In the genomic region with DNA sequence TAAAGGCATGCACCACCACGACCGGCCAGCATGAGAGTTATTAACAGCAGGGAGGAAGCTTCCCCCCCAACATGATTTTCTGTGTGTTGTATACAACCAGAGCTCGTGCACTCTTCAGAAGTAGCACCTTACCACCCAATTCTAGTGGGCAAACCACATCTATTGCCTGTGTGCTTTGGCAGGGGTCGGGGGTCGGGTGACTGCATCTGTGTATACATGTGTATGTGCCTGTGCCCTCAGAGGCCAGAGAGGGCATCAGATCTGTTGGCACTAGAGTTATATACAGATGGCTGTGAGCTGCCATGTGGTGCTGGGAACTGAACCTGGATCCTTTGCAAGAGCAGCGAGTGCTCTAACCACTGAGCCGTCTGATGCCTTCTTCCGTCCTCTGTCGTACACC, we compare ENCODE assay signal across 17 mouse cellular contexts. TPM values are rescaled to one million over a fixed set of nuclear protein-coding genes. Genes with fewer than 3 reads are reported as not detected.
DNase-seq lines count a peak whose midpoint lies in the region; ATAC-seq lines count a peak whose summit lies in the region.
"Had no signal": no experiment of that assay in that cellular context is flagged by ENCODE, and none has a peak within 500 bp of the region (broad histone marks: within the 10 kb centered on the region; RNA-seq: fewer than 3 reads in every experiment).

No protein-coding gene starts in this region.

- DNase-seq in midbrain, embryonic 11.5 days (ENCODE audit: low spot score, missing footprints), result peak; percentile 23
- DNase-seq in midbrain, embryonic 14.5 days, result no peak
- DNase-seq: adrenal gland, adult 2 months; adrenal gland, postnatal 10 days; adrenal gland, postnatal 25 days; cerebellum, adult 11-12 months; cerebellum, adult 2 months; cerebellum, adult 9-10 months; cerebellum, postnatal 25 days; forebrain, postnatal 0 days had no signal

- H3K27me3 ChIP-seq in kidney, embryonic 16.5 days (ENCODE audit: insufficient read depth, low read length), result no peaks in the 10 kb centered on the region
- H3K27me3 ChIP-seq in kidney, embryonic 14.5 days (ENCODE audit: control insufficient read depth, insufficient read depth, low read length), result no peaks in the 10 kb centered on the region
- H3K27me3 ChIP-seq in midbrain, embryonic 11.5 days (ENCODE audit: control insufficient read depth, insufficient read depth, low read length), result no peaks in the 10 kb centered on the region
- no peaks in the 10 kb centered on the region for H3K27me3 ChIP-seq in midbrain, embryonic 14.5 days (ENCODE audit: control insufficient read depth, insufficient read depth, low read length)
- H3K27me3 ChIP-seq: embryonic facial prominence, embryonic 12.5 days; forebrain, embryonic 13.5 days; forebrain, embryonic 15.5 days had no signal

- no peak overlapping the region for H3K4me2 ChIP-seq in kidney, embryonic 16.5 days (replicated peaks; ENCODE audit: low read depth, low read length)
- no peak overlapping the region for H3K4me2 ChIP-seq in kidney, embryonic 14.5 days (replicated peaks; ENCODE audit: low read depth, low read length)
- no peak overlapping the region for H3K4me2 ChIP-seq in midbrain, embryonic 11.5 days
- H3K4me2 ChIP-seq in midbrain, embryonic 14.5 days (ENCODE audit: low read length), result no peak overlapping the region
- H3K4me2 ChIP-seq: embryonic facial prominence, embryonic 12.5 days; forebrain, embryonic 13.5 days; forebrain, embryonic 15.5 days had no signal

- H3K9me3 ChIP-seq in kidney, embryonic 16.5 days (ENCODE audit: low read length), result no peaks in the 10 kb centered on the region
- H3K9me3 ChIP-seq in kidney, embryonic 14.5 days (ENCODE audit: control insufficient read depth, low read length), result no peaks in the 10 kb centered on the region
- no peaks in the 10 kb centered on the region for H3K9me3 ChIP-seq in midbrain, embryonic 11.5 days (ENCODE audit: control insufficient read depth, low read length)
- no peaks in the 10 kb centered on the region for H3K9me3 ChIP-seq in midbrain, embryonic 14.5 days (ENCODE audit: control insufficient read depth, low read length)
- H3K9me3 ChIP-seq: embryonic facial prominence, embryonic 10.5 days; embryonic facial prominence, embryonic 12.5 days; forebrain, embryonic 13.5 days; forebrain, embryonic 15.5 days had no signal

- no peak overlapping the region for H3K27ac ChIP-seq in kidney, embryonic 16.5 days (ENCODE audit: low read length)
- H3K27ac ChIP-seq in kidney, embryonic 14.5 days (ENCODE audit: low read depth, low read length), result no peak overlapping the region
- no peak overlapping the region for H3K27ac ChIP-seq in midbrain, embryonic 11.5 days (ENCODE audit: low read depth, low read length)
- no peak overlapping the region for H3K27ac ChIP-seq in midbrain, embryonic 14.5 days (replicated peaks; ENCODE audit: low read depth, low read length)
- H3K27ac ChIP-seq: embryonic facial prominence, embryonic 10.5 days; embryonic facial prominence, embryonic 12.5 days; forebrain, embryonic 13.5 days; forebrain, embryonic 15.5 days had no signal

- no peak overlapping the region for H3K9ac ChIP-seq in kidney, embryonic 16.5 days (replicated peaks; ENCODE audit: low read length)
- H3K9ac ChIP-seq in kidney, embryonic 14.5 days (ENCODE audit: low read depth, low read length), result no peak overlapping the region
- no peak overlapping the region for H3K9ac ChIP-seq in midbrain, embryonic 11.5 days (ENCODE audit: low read length)
- no peak overlapping the region for H3K9ac ChIP-seq in midbrain, embryonic 14.5 days (replicated peaks; ENCODE audit: low read length)
- H3K9ac ChIP-seq: embryonic facial prominence, embryonic 12.5 days; forebrain, embryonic 13.5 days; forebrain, embryonic 15.5 days; forebrain, postnatal 0 days had no signal

- H3K4me1 ChIP-seq in kidney, embryonic 16.5 days (ENCODE audit: insufficient read depth, low read length), result peaks cover 4% of the 10 kb centered on the region
- H3K4me1 ChIP-seq in kidney, embryonic 14.5 days (ENCODE audit: control insufficient read depth, insufficient read depth, low read length), result 0 out of 2 replicates have a peak, but pooled peaks cover 4% of the 10 kb centered on the region
- no peaks in the 10 kb centered on the region for H3K4me1 ChIP-seq in midbrain, embryonic 11.5 days (ENCODE audit: control insufficient read depth, insufficient read depth, low read length)
- peaks cover 3% of the 10 kb centered on the region for H3K4me1 ChIP-seq in midbrain, embryonic 14.5 days (ENCODE audit: control insufficient read depth, insufficient read depth, low read length)

- peak; percentile 59; the same call in 1 of the 2 replicates for ATAC-seq in kidney, embryonic 16.5 days (ENCODE audit: low FRiP score, low TSS enrichment)
- no peak for ATAC-seq in kidney, embryonic 14.5 days (ENCODE audit: low FRiP score, low TSS enrichment)
- ATAC-seq in midbrain, embryonic 11.5 days (ENCODE audit: low FRiP score), result no peak
- no peak for ATAC-seq in midbrain, embryonic 14.5 days (ENCODE audit: low FRiP score, low TSS enrichment)
- ATAC-seq in megakaryocyte progenitor cell, adult 5-6 weeks (replicated peaks; ENCODE audit: poor library complexity), result no peak
- ATAC-seq: forebrain, embryonic 13.5 days; forebrain, embryonic 15.5 days; forebrain, postnatal 0 days had no signal

- H3K36me3 ChIP-seq in kidney, embryonic 16.5 days (ENCODE audit: insufficient read depth, low read length), result peaks cover 23% of the 10 kb centered on the region
- peaks cover 23% of the 10 kb centered on the region for H3K36me3 ChIP-seq in kidney, embryonic 14.5 days (ENCODE audit: control insufficient read depth, insufficient read depth, low read length)
- peaks cover 1% of the 10 kb centered on the region; the same call in 1 of the 2 replicates for H3K36me3 ChIP-seq in midbrain, embryonic 11.5 days (ENCODE audit: control insufficient read depth, insufficient read depth, low read length)
- H3K36me3 ChIP-seq in midbrain, embryonic 14.5 days (ENCODE audit: control insufficient read depth, insufficient read depth, low read length), result peaks cover 33% of the 10 kb centered on the region

- H3K4me3 ChIP-seq in kidney, embryonic 16.5 days (ENCODE audit: low read length), result no peak overlapping the region
- H3K4me3 ChIP-seq in kidney, embryonic 14.5 days (ENCODE audit: low read length), result no peak overlapping the region
- H3K4me3 ChIP-seq in midbrain, embryonic 11.5 days (ENCODE audit: low read depth, low read length), result no peak overlapping the region
- H3K4me3 ChIP-seq in midbrain, embryonic 14.5 days (replicated peaks; ENCODE audit: low read depth, low read length), result no peak overlapping the region
- H3K4me3 ChIP-seq: embryonic facial prominence, embryonic 10.5 days; embryonic facial prominence, embryonic 12.5 days; forebrain, embryonic 13.5 days; forebrain, embryonic 15.5 days had no signal

- 96% methylated on average over 9 of the region's 9 CpGs for WGBS in kidney, embryonic 16.5 days
- 94% methylated on average over 9 of the region's 9 CpGs for WGBS in kidney, embryonic 14.5 days
- 94% methylated on average over 9 of the region's 9 CpGs for WGBS in midbrain, embryonic 11.5 days
- WGBS in midbrain, embryonic 14.5 days, result 96% methylated on average over 9 of the region's 9 CpGs

RNA-seq across cellular contexts. Expression of gene Cops4, which starts 6.8 kb away (rescaled TPM):
- 191 and 193 TPM in 2 replicates for polyA plus RNA-seq in kidney, embryonic 16.5 days (2015; fragmentation: Nextera tagmentation; extraction: Ambion mirVana)
- polyA plus RNA-seq in kidney, embryonic 14.5 days (2014; fragmentation: Nextera tagmentation; extraction: Ambion mirVana), result 199 and 212 TPM in 2 replicates
- 242 and 251 TPM in 2 replicates for polyA plus RNA-seq in midbrain, embryonic 11.5 days (2014; fragmentation: Nextera tagmentation; extraction: Ambion mirVana)
- 175 and 210 TPM in 2 replicates for polyA plus RNA-seq in midbrain, embryonic 14.5 days (2014; fragmentation: Nextera tagmentation; extraction: Ambion mirVana)
- total RNA-seq in megakaryocyte progenitor cell, adult 5-6 weeks (2015), result 87.1 and 98.6 TPM in 2 replicates
- 137 and 159 TPM in 2 replicates for total RNA-seq in megakaryocyte progenitor cell, adult 5-6 weeks (2017)

RNA-seq across cellular contexts. Expression of gene Lin54, which starts 24.5 kb away (rescaled TPM):
- polyA plus RNA-seq in kidney, embryonic 16.5 days (2015; fragmentation: Nextera tagmentation; extraction: Ambion mirVana), result 11.2 and 12.1 TPM in 2 replicates
- polyA plus RNA-seq in kidney, embryonic 14.5 days (2014; fragmentation: Nextera tagmentation; extraction: Ambion mirVana), result 12.1 and 16.8 TPM in 2 replicates
- 18.7 and 21.4 TPM in 2 replicates for polyA plus RNA-seq in midbrain, embryonic 11.5 days (2014; fragmentation: Nextera tagmentation; extraction: Ambion mirVana)
- 8.4 and 11.5 TPM in 2 replicates for polyA plus RNA-seq in midbrain, embryonic 14.5 days (2014; fragmentation: Nextera tagmentation; extraction: Ambion mirVana)
- total RNA-seq in megakaryocyte progenitor cell, adult 5-6 weeks (2015), result 25.5 and 31.1 TPM in 2 replicates
- 30.1 and 44.3 TPM in 2 replicates for total RNA-seq in megakaryocyte progenitor cell, adult 5-6 weeks (2017)

RNA-seq across cellular contexts. Expression of gene Plac8, which starts 47.1 kb away (rescaled TPM):
- 87.7 and 91.5 TPM in 2 replicates for polyA plus RNA-seq in kidney, embryonic 16.5 days (2015; fragmentation: Nextera tagmentation; extraction: Ambion mirVana)
- polyA plus RNA-seq in kidney, embryonic 14.5 days (2014; fragmentation: Nextera tagmentation; extraction: Ambion mirVana), result 105 and 140 TPM in 2 replicates
- 1.4 and 1.7 TPM in 2 replicates for polyA plus RNA-seq in midbrain, embryonic 11.5 days (2014; fragmentation: Nextera tagmentation; extraction: Ambion mirVana)
- 3.2 TPM in 1 of 2 replicates, not detected in the other for polyA plus RNA-seq in midbrain, embryonic 14.5 days (2014; fragmentation: Nextera tagmentation; extraction: Ambion mirVana)
- total RNA-seq in megakaryocyte progenitor cell, adult 5-6 weeks (2015), result 4,454 and 4,759 TPM in 2 replicates
- 3,425 and 3,832 TPM in 2 replicates for total RNA-seq in megakaryocyte progenitor cell, adult 5-6 weeks (2017)

Comparison
In these comparisons a context has a peak if more than half of its experiments do, and no peak if none do; other contexts are left out.
1. RNA of gene Plac8, which starts 47.1 kb away (polyA plus RNA-seq): 105 to 140 TPM in kidney, embryonic 14.5 days and 87.7 to 91.5 TPM in kidney, embryonic 16.5 days; 3.2 TPM in midbrain, embryonic 14.5 days and 1.4 to 1.7 TPM in midbrain, embryonic 11.5 days; every median in the first group is over 10 times any median in the second.